Mouse (Mus musculus) brain, adult 2 months (tissue): ENCODE measurements around the gene Rbp3.
A peak's percentile ranks its signal among the peaks of the same experiment; 100 is the strongest.

Source experiments
- DNase-seq: peaks from one replicate; pipeline ENCODE4 v3.0.0; 2011; ENCODE audit warnings: low read depth, low spot score

Gene Rbp3

DNA sequence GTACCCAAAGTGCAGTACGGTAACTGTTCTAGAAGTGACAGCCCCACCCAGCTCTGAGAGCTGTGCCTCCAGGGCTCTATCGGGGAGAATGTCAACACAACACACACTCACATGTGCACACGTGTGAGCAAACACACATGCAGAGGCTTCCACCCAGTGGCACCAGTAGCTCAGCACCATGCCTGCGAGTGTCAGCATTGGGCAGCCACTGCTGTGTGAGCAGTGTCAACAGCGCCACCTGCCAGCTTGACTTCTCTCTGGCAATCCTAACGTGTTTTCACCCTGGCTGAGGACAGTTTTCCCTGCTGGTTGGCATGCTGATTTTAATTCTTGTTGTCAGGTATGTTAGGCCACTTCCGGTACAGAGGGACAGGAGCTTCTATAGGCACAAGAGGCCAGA is 18.9 kb downstream of the Rbp3 start:
- DNase-seq = peak; percentile 57

DNA sequence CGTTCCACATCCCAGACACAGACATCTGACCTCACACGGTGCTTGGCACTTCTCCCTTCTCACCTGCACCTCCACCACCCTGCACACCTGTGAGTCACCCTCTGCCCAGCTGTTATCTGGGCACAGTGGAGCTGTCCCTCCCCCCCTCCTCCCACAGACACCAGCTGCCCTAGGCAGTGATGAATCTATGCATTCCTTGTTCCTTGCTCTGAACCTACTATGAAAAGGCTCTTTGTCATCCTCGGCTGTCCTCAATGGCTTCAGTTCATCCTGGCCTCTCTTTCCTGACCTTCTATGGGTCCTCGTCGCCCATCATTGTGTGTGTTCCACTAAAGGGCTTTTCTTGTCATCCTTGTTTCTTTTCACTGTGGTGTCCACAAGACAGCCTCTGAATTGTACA is 20.9 kb downstream of the Rbp3 start:
- DNase-seq = peak; percentile 88

DNA sequence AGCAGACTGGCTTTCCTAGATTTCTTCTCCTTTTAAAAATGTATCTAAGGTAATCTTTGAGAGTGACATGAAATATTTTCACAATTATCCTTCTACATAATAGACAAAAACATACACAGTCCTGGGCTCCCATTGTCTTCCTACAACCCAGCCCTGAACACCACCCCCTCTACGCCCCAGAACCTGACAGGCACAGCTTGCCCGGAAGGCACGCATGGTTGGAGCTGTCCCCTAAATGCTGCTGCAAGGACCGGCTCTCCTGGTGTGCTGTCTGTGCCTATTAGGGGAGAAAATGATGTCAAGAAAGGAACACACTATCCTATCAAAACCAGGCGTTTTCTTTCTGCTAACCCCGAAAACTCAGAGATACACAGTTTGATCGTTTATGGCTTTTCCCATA is 23.9 kb downstream of the Rbp3 start:
- DNase-seq = no peak

DNA sequence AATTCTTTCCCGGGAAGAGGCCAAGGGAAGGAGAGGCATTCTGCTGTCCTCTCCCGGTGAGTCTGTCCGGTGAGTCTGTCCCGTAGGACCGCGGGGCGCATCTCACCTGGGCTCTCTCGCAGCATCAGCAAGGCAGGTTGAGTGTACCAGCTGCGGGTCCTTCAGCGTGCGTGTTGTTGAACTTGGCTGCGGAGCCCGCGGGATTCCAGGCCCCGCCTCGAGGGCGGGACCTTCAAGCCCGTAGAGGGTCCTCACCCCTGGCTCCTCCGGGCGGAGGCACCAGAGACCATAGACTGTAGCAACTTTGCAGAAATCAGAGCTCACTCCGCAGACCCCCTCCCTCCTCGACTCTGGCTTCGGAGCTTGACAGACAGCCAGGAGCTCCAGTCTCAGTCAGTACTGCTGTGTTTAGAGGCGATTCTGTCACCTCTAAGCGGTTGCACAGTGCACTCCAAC is 24.8 kb downstream of the Rbp3 start, which contains the start of gene Zfp488:
Zfp488 (minus strand) TSS at position 161 of the 456 bp plus-strand sequence.
- peak; percentile 30 for DNase-seq

DNA sequence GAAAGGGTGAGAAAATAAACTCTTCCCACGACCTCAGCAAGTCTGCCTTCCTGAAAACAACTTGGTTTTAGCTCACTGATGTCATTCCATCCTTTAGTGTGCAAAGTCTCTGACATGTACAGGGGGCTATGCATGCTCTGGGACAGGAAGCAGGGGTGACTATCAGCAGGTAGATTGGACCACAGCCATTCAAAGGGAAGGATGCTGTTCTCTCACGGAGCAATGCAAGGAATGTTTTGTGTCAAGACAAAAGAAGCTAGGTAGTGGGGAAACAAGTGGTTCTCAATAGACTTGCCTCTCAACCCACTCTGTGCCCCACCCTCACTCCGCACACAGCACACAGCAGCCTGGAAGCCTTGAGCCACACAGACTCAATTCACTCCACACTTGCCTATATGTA is 35.4 kb downstream of the Rbp3 start:
- no peak for DNase-seq

DNA sequence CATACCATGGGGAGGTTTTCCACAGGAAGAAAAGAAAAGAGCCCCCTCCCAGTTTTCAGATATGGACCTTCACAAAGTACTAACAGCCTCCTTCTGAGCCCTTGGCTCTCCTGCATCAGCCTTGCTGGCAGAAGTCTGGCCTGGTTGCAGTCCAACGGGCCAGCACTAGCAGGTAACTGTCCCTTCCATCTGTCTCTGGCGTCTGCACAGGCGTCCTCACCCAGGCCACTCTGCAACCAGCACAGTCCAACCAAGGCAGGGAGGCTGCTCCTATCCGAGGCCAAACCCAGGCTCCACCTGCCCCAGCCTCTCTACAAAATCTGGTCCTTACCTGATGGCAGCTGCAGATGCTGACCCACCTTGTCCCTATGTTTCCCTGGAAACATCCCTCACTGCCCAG is 38.2 kb downstream of the Rbp3 start:
- peak; percentile 89 for DNase-seq

DNA sequence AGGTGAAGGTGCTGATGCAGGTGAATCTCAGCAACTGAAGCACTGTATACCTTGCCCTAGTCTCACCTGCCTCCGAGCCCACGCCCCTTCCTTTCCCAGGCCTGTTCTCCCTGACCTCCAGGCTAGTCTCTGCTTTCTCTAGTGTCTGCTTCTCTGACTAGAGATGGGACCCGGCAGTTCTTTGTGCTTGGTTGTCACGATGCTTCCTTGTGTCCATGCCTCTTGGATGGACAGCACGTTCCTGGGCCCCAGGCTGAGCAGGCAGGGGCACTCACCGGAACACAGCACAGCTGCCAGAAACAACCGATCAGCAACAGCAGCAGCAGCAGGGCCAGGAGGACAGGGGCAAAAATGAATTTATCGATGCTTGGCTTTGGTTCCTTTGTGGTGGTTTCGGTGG is 39.2 kb downstream of the Rbp3 start:
- DNase-seq = no peak

DNA sequence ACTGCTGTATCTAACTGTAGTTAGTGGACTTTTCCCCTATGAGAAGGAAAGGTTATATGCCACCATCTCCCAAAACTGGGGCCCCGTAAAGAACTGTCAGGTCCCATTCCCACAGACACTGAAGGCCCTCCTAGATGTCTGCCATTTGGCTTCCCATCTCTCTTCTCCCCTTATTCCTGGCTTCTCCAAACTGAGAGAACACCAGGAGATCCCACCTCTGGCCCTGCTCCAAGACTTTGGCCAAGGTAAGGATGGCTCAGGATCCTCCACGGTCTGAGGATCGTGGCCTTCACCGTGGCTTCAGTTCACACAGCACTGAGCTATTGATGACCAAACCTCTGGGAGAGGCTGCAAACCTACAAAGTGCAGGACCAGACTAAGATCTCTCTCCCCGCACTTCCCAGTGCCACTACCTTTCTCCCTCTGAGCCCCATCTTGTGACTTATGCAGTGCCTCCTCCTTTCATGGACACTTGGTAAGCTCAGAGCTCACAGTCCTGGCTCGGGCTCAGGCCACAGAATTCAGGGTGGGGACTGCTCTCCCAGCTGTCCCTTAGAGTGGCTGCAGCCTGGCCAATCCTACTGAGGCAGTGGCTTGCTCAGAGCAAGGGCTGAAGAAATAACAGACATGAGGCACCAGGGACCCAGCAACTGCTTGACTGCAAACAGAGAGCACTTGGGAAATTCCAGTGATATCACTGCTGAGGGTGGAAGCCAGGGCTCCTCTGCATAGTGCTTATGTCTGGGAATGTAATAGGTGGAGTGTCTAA is 39.9 kb downstream of the Rbp3 start:
- DNase-seq = no peak

DNA sequence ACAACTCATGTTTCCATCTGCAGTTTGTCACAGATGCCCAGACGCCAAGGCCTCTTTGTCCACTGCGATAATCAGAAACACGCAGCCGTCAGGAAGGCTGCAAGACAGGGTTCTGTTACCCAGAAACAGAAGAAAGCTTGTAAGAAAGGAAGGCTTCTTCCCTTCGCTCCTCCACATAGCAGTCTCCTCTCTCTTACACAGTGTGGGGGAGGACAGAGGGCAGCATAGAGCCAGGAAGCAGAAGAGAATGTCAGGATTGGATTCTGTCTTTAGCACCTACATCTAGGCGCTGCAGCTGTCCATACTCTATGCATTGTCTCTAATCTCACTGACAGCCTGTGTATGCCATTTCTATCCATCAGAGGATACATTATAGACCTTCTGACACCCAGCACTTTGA is 43.6 kb downstream of the Rbp3 start:
- peak; percentile 42 for DNase-seq

DNA sequence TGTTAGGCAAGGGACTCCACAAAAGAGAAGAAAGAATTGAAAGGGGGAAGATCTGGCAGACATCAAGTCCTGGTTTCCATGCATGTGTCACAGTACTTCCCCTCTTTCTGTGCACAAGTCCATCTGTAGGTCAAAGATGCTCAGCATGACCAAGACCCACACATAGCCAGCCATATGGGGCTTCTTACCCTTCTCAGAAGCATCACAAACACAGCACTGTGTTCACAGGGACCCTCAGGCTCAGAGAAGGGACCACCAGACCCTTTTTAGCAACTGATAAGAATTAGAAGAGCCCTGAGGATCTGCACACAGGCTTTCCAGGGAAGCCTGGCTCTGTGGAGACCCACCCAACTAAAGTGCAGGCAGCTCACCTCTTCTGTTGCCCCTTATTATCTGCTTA is 46.3 kb downstream of the Rbp3 start:
- DNase-seq = no peak

DNA sequence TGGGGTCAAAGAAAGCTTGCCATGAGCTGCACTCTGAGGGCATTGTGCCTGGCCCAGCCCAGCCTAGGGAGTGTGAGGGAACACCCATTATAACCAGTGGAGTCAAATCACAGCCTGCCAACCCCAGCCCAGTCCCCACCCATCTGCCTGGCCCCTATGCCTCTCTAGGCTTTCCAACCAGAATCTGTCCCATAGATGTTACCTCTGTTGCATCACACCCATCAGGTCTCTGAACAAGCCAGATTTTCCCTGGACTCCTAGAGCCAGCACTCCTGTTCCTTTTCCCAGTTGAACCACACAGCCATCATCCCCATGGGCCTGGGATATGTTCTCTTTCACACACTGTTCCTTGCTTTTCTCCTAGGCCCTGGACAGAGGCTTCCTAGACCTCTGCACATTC is 47.6 kb downstream of the Rbp3 start:
- no peak for DNase-seq

DNA sequence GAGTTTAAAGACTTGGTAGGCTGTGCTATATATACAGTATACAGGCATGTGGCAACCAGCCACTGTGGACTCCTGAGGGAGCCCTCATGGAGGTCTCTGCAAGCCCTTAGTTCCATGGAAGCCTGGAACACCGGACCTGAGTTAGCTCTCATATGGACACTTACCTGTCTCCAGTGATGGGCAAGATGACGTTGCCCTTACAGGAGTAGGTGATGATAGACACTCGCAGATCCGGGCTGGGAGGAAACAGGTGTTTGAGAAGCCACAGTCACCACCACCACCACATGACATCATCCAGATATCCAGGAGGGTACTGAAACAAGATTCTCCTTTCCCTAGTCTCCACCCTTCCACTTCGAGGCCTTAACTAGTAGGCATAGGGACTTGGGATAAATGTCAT is 48.6 kb downstream of the Rbp3 start:
- no peak for DNase-seq
